Mouse (Mus musculus): Measurements from ENCODE around the gene Akr1b7.
"Not testable (repeated sequence)": the region's sequence is repeated elsewhere in the genome, so short reads cannot be mapped to it uniquely, and the experiment has no call there.

DNA sequence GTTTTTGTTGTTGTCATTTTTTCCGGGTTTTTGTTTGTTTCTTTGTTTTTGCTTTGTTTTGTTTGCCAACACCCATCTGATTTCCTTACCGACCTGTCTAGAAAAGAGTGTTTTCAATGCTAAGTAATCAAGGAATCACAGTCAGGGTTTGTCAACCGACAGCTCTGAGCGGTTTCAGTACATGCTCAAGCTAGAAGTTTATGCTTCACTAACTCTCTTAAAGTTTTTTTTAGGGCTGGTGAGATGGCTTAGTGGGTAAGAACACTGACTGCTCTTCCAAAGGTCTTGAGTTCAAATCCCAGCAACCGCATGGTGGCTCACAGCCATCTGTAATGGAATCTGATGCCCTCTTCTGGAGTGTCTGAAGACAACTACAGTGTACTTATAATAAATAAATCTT, 36.2 kb upstream of the Akr1b7 start:
- not testable (repeated sequence) for TF ChIP-seq RAD21 (IDR thresholded peaks at IDR 0.05; ENCODE audit: low read depth, low read length); CTCF (conservative IDR thresholded peaks at IDR 0.05 in 1 of 2, IDR thresholded peaks at IDR 0.05 in 1 of 2; ENCODE audit: low read depth in 2 of 2, low read length in 2 of 2); KAT2A (IDR thresholded peaks at IDR 0.05; ENCODE audit: insufficient replicate concordance, low read length); PAX5 (IDR thresholded peaks at IDR 0.05; ENCODE audit: low read length); POLR2A (IDR thresholded peaks at IDR 0.05; ENCODE audit: low read depth, low read length); E2F4 (IDR thresholded peaks at IDR 0.05; ENCODE audit: insufficient replicate concordance, low read depth, low read length); MAFK (IDR thresholded peaks at IDR 0.05; ENCODE audit: insufficient replicate concordance, low read length); EP300 (IDR thresholded peaks at IDR 0.05; ENCODE audit: low read length); GABPA (IDR thresholded peaks at IDR 0.05; ENCODE audit: insufficient replicate concordance, low read depth, low read length); TCF12 (IDR thresholded peaks at IDR 0.05; ENCODE audit: low read depth, low read length); HCFC1 (IDR thresholded peaks at IDR 0.05; ENCODE audit: low read depth, low read length)

Measured in CH12.LX (cell line).